Mouse (Mus musculus) c-Kit-positive CD71-positive TER-119-negative erythroid progenitor cells, embryonic 14.5 days (primary cell): Measurements from ENCODE around the gene Gadd45gip1.
A peak's percentile ranks its signal among the peaks of the same experiment; 100 is the strongest.

Source experiments
- DNase-seq: peaks from one replicate; pipeline ENCODE4 v3.0.0-alpha.2; 2013; ENCODE audit warnings: low read depth

The Gadd45gip1 gene

DNA sequence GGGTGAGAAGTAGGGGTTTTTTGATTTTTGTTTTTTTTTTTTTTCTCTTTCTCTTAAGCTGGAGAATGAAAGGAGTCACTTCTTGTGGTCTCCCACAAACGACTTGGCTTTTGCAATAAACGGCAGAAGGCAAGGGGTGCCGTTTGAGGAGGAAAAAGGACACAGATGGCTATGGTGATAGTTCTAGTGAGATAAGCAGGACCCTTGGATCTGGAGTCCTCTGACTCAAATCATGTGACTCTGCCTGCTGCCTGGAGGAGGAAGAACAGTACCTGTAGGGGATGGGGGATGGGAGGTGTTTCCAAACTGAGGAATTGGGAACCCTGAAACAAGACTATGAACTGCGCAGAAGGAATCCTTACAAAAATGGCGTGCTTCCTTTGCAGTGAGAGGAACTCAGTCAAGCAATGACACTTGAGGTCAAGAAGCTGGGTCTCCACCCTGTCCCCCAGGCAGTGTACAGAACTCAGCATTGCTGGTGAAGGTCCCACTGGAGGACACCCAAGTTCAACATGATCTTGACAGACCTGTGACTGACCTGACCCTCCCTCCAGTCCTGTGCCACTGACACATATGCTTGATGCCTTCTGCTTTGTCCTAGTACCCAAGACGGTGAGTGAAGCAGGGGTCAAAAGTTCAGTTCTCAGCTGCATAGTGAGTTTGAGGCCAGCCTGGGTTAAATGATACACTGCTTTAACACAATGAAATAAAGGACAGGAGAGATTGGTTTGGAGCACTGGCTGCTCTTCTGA lies 16.5 kb downstream of the Gadd45gip1 start:
- DNase-seq = no peak

DNA sequence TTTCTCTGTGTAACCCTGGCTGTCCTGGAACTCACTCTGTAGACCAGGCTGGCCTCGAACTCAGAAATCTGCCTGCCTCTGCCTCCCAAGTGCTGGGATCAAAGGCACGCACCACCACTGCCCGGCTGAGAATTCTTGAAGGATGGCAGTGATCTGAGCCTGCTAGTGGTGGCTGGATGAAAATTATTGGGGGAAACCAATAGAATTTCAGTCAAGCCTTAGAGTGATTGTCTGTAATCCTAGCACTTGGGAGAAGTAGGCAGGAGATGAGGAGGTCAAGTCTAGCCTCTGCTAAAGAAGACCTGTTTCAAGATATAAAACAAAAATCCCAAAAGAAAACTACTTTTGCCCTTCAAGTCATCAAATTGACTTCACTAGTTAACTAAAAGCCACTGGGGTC lies 25.1 kb downstream of the Gadd45gip1 start:
- no peak for DNase-seq

DNA sequence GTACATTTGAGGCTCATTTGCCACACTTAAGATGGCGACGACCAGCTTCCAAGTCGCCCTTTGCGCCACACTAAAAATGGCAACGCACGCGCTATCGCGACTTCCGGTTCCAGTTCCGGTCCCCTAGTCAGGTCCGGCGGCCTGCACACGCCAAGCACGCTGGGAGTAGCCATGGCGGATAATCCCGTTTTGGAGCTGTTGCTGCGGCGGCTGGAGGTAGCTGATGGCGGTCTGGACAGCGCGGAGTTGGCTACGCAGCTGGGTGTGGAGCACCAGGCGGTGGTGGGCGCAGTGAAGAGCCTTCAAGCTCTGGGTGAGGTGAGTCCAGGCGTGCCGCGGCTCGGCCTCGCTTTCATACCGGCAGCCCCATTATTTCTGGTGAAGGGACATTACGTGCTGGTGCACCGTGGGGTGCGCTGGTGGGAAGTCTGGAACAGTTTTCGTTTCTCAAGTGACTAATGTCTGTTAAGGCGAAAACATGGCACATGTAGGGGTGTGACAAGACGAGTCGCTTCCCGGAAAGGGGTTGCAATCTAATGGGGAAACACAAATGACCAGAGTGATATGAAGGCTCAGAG lies 25.6 kb downstream of the Gadd45gip1 start, which contains the start of gene Farsa:
Gene Farsa, plus strand, starts transcription at position 126 of the 578 bp plus-strand sequence.
- DNase-seq = peak; percentile 93

DNA sequence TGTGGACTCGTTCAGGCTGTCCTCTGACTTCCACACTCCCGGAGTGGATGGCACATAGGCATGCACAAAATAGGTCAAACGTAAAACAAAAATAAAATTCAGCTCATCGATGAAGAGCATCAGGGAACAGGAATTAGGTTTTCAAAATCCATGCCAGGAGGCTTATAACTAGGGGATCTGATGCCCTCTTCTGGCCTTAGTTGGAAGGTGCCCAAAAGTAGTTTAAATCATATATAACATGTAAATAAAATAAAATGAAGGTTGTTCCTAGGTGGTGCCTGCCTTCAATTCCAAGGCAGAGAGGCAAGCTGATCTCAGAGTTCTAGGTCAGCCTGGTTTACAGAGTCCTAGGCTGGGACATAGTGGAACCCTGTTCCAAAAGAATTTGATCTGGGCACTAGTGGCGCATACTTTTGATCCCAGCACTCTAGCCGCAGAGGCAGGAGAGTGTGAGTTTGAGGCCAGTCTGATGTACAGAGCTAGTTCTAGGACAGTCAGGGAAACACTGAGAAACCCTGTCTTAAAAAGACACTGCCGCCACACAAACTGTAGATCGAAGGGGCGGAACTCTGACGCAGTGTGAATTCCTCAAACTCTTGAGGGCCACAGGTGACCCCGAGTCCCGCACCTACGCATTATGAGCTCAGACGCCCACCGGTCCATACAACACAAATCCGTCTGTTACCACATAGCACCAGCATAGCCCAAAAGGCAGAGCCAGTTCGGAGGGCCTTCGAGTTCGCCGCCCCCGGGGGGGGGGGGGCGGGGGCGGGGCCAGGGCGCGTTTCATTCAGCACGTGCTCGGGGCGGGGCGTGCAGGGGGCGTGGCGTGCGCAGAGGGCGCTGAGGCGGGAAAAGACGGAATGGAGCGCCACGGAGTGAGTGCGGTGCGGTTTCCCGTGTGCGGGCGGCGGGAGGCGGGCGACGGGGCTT lies 40.3 kb downstream of the Gadd45gip1 start, which contains the start of gene Syce2:
Gene Syce2, plus strand, starts transcription at position 736 of the 933 bp plus-strand sequence.
- DNase-seq = peak; percentile 68

DNA sequence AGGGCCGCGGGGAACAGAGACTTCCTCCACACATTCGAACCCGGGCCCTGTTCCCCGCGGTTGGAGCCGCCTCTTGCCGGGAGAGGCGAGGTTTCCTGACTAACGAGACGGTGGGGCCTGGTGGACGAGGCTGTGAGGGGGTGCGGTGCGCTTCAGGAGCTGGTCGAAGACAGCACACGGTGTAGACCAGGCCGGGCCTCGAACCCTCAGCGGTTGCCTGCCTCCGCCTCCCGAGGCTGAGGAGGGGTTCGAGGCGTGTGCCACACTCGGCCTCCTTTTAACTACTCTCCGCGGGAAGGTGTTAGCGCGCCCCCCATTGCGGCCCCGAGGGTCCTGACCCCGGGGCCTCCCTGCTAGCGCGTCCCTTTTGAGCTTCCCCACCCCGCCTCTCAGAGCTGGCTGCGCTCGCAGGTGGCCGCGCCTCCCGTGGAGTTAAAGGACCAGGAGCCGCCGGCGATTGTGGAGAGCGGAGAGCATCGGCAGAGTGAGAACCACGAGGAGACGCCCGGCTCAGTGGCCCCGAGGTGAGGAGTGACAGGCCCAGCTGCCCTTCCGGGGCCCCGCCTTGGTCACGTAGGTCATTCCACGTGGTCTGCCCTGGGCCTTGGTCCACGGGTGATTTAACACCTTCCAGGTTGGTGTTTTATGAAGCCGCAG lies 41.1 kb downstream of the Gadd45gip1 start:
- no peak for DNase-seq

DNA sequence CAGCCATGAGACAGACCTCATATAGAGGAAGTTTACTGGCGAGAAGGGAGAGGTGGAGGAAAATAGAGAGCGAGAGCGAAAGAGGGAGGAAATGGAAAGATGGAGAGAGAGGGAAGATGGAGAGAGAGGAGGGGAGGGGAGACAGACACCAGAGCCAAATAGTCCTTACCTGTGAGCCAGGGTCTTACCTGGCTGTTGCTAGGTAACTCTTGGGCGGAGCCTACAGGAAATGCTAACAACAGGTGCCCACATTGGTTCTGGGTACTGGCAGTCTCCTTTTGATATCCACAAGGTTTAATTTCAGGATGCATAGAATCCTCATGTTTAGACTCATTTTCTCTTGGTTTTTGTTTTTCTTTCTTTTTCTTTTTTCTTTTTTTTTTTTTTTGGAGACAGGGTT lies 41.7 kb downstream of the Gadd45gip1 start:
- no peak for DNase-seq

DNA sequence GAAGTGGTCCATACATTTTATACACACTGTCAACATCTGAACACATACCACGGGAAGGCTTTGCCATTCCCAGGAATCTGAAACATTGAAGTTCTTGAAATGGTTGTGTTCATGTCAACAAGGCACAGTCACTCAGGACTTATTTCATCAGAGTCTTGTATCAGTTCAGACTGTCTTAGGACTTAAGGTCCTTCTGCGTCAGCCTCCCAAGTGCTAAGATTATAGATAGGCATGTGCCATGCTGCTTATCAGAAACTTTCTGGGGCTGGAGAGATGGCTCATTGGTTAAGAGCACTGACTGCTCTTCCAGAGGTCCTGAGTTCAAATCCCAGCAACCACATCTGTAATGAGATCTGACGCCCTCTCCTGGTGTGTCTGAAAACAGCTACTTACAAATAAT lies 43.0 kb downstream of the Gadd45gip1 start:
- DNase-seq = no peak

DNA sequence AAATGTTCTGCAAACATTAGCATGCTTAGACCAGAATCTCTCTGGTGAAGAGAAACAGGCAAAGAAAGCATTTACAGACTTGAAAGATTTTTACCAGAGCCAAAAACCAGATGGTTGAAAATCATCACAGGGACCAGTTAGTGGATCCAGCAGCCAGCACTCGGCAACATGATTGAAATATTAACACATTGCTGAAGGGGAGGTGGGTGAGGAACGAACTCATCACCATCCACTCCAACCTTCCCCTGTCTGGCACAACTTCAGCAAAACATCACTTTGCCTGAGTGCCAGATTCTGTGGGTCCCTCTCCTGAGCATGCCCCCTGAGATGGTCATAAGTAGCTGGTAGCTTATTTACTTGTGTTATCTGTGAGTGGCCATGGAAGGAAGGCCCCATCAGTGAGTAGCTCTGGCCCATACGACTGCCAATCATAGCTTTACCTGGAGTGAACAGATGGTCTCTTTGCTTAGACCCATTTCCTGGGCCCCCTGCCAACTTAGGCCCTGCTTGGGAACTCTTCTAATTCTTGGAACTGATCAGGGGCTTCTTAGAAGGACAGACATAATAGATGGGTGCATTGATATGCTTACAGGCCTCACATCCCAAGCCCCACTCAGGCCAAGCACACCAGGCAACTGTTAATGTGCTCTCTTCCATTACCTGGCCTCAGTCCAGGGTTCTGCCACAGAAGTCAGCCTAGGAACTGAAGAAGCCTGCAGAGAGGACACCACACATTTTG lies 46.1 kb downstream of the Gadd45gip1 start:
- DNase-seq = no peak

DNA sequence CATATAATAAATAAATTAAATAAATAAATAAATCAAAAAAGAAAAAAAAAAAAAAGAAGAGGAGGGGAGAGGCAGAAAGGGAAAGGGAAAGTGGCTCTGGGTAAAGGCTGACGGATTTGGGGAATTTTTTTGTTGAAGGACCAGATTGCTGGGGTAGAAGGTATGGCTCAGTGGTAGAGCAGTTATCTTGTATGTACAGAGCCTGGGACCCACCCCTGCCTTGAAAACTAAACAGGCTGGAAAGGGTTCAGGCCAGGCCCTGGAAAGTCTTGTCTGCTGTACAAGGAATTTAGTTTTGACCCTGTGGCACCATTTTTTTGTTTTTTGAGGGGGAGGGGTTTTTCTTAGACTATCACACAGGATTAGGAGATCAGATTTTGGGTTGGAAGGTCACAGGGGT lies 47.6 kb downstream of the Gadd45gip1 start:
- DNase-seq = no peak

DNA sequence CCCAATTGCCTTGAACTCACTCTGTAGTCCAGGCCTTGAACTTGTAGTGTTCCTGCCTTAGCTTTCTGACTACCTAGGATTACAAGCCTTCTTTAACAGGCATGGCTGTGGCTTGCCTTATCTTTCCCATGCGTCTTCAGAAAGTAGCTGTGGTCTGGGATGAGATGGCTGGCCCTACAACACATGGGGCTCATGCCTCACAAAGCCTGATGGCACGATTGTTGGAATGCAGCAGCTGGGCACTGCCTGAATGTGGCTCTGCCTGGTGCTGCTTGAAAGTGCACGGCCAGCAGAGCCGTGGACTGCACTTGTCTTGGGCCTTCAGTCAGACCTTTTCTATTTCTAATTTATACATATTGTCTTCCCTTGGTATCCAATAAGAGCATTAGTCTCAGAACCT lies 53.4 kb downstream of the Gadd45gip1 start:
- no peak for DNase-seq
